Mouse (Mus musculus) intestine, embryonic 14.5 days (tissue): ENCODE measurements around the gene Cltc. TPM values are rescaled to one million over a fixed set of nuclear protein-coding genes. Genes with fewer than 3 reads are reported as not detected.

Source experiments
- ATAC-seq: fragments of 200-750 bp; cut with Nextera tagmentation; replicated peaks from 2 replicates; pipeline ENCODE4 v1.8.0; 2017; ENCODE audit warnings: low read depth, moderate number of reproducible peaks, moderate TSS enrichment, moderate library complexity; ENCODE audit not compliant: low FRiP score, low TSS enrichment
- DNase-seq: peaks from one replicate; pipeline ENCODE4 v3.0.0-alpha.2; 2018; ENCODE audit warnings: low spot score
- H3K27ac ChIP-seq: fragments of 300-500 bp; sonication (generic); 2 replicates; pipeline ENCODE4 v1.5.1; 2014; ENCODE audit warnings: low read depth, mild to moderate bottlenecking, control low read depth
- H3K27me3 ChIP-seq: fragments of 300-500 bp; sonication (generic); replicated peaks from 2 replicates; pipeline ENCODE4 v1.6.1; 2014; ENCODE audit warnings: low read length, control low read depth; ENCODE audit not compliant: control insufficient read depth, insufficient read depth
- H3K36me3 ChIP-seq: fragments of 300-500 bp; sonication (generic); 2 replicates; pipeline ENCODE4 v1.6.1; 2014; ENCODE audit warnings: low read length, control low read depth; ENCODE audit not compliant: control insufficient read depth, insufficient read depth
- H3K4me1 ChIP-seq: fragments of 300-500 bp; sonication (generic); replicated peaks from 2 replicates; pipeline ENCODE4 v1.6.1; 2014; ENCODE audit warnings: low read length, control low read depth, mixed read lengths; ENCODE audit not compliant: control insufficient read depth, insufficient read depth
- H3K4me2 ChIP-seq: fragments of 300-500 bp; sonication (generic); 2 replicates; pipeline ENCODE4 v1.6.1; 2014; ENCODE audit warnings: low read length
- H3K4me3 ChIP-seq: fragments of 300-500 bp; sonication (generic); 2 replicates; pipeline ENCODE4 v1.5.1; 2014; ENCODE audit warnings: low read depth, low read length, control low read depth, mixed read lengths
- H3K9ac ChIP-seq: fragments of 300-500 bp; sonication (generic); 2 replicates; pipeline ENCODE4 v1.6.1; 2014; ENCODE audit warnings: mild to moderate bottlenecking, low read length
- H3K9me3 ChIP-seq: fragments of 300-500 bp; sonication (generic); 2 replicates; pipeline ENCODE4 v1.6.1; 2016; ENCODE audit warnings: low read length, control low read depth; ENCODE audit not compliant: control insufficient read depth
- WGBS: fragments of 180-500 bp; shearing (Covaris S2); extraction: QIAGEN DNeasy Blood & Tissue Kit; methylation state at CpG from one replicate; pipeline ENCODE4 v1.1.7; 2014; 5-methylcytosine and 5-hydroxymethylcytosine counted together
- polyA plus RNA-seq: library from polyadenylated mRNA; unstranded; fragments of >200 nt; fragmentation: Nextera tagmentation; extraction: Ambion mirVana; gene quantifications from 2 replicates; pipeline ENCODE4 v1.2.1, GENCODE M21; 2014

The Cltc gene
- polyA plus RNA-seq, 1 experiment from 2014 or later = 177 TPM

- H3K27ac ChIP-seq = no peak overlapping the region
- no peak for DNase-seq
- no peak for ATAC-seq
- H3K9me3 ChIP-seq = no peaks in the 10 kb centered on the region
- H3K4me2 ChIP-seq = no peak overlapping the region
- no peak overlapping the region for H3K9ac ChIP-seq
- H3K4me3 ChIP-seq = no peak overlapping the region
- H3K27me3 ChIP-seq = no peaks in the 10 kb centered on the region
- no peaks in the 10 kb centered on the region for H3K4me1 ChIP-seq
- peaks cover 97% of the 10 kb centered on the region for H3K36me3 ChIP-seq
Observed at GRCm38 (mm10) chr11:86714606-86715005, 42.8 kb downstream of the Cltc start.

GRCm38 (mm10) chr11:86701151-86701550 lies 56.2 kb downstream of the Cltc start:
- ATAC-seq = no peak
- H3K36me3 ChIP-seq = peaks cover 97% of the 10 kb centered on the region
- no peak overlapping the region for H3K9ac ChIP-seq
- 90% methylated on average over 4 of the region's 4 CpGs for WGBS
- H3K27ac ChIP-seq = no peak overlapping the region
- H3K4me3 ChIP-seq = no peak overlapping the region
- H3K27me3 ChIP-seq = no peaks in the 10 kb centered on the region
- no peaks in the 10 kb centered on the region for H3K9me3 ChIP-seq
- H3K4me2 ChIP-seq = no peak overlapping the region
- DNase-seq = no peak
- no peaks in the 10 kb centered on the region for H3K4me1 ChIP-seq

DNA sequence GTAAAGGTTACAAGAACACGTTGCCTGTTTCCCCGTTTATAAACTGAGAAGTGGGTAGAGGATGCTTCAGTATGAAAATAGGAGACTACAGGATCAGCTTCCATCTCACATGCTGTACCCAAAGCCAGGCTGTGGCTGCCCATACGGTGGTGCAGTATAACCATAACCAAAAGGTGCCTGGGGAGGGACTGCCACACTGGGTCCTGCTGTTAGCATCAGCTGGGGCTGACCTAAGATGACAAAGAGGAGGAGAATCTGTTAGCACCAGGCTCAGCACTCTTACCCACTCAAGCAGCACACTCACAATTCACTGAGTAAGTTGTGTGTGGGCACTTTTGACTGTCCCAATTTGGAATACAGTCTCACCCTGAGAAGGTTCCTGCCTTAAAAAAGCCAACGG lies 61.9 kb downstream of the Cltc start:
- Histone ChIP-seq H3K27ac (no peak overlapping the region), H3K4me1 (no peaks in the 10 kb centered on the region), H3K4me3 (no peak overlapping the region), H3K4me2 (no peak overlapping the region), H3K36me3 (peaks cover 97% of the 10 kb centered on the region), H3K9ac (no peak overlapping the region), H3K9me3 (no peaks in the 10 kb centered on the region), H3K27me3 (no peaks in the 10 kb centered on the region)
- no peak for DNase-seq
- 80% methylated on average over 4 of the region's 4 CpGs for WGBS
- ATAC-seq = no peak

DNA sequence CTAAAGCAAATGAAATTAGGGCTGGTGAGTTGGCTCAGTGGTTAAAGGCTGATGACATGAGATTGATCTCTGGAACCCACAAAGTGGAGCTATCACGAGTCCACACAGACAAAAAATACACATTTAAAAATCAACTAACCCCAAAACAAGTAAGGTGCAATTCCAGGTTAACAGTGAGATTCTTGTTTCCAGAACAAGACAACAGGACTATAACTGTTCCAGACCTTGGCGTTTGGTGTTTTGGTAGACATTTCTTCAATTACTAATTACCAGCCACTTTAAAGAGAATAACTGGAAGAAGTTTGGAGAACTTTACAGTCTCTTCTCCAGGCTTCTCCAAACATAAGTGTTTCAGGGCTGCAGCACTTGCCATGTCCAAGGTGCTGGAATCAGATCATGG lies 64.8 kb downstream of the Cltc start:
- 90% methylated on average over 2 of the region's 2 CpGs for WGBS
- no peak overlapping the region for H3K27ac ChIP-seq
- no peak overlapping the region for H3K4me2 ChIP-seq
- H3K4me3 ChIP-seq = no peak overlapping the region
- peaks cover 94% of the 10 kb centered on the region for H3K36me3 ChIP-seq
- DNase-seq = no peak
- ATAC-seq = no peak
- H3K9ac ChIP-seq = no peak overlapping the region
- H3K9me3 ChIP-seq = no peaks in the 10 kb centered on the region
- no peaks in the 10 kb centered on the region for H3K4me1 ChIP-seq
- no peaks in the 10 kb centered on the region for H3K27me3 ChIP-seq

- Histone ChIP-seq H3K9ac (no peak overlapping the region), H3K4me2 (no peak overlapping the region), H3K4me1 (no peaks in the 10 kb centered on the region), H3K4me3 (no peak overlapping the region), H3K27ac (no peak overlapping the region), H3K27me3 (no peaks in the 10 kb centered on the region), H3K36me3 (peaks cover 94% of the 10 kb centered on the region), H3K9me3 (no peaks in the 10 kb centered on the region)
- DNase-seq (no peak), ATAC-seq (no peak)
- WGBS = 79% methylated on average over 2 of the region's 2 CpGs
Observed at GRCm38 (mm10) chr11:86691956-86692355, 65.4 kb downstream of the Cltc start.

DNA sequence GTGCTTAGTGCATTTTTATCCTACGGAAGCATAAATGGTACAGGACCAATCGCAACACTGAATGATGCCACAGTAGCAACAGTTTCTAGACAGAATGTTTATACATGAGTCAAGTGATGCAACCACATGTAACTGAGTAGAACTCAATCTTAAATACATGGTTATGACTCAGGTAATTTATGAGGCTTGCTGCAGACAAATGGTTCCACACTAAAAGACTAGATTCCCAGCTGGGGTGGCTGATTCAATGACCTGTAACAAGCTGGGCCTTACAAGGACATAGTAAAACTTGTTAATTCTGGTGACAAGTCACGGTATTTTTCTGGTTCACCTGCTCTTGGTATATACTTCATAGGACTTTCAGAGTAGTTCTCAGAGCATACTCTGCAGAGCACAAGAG lies 65.9 kb downstream of the Cltc start:
- no peak overlapping the region for H3K9ac ChIP-seq
- no peaks in the 10 kb centered on the region for H3K9me3 ChIP-seq
- H3K27ac ChIP-seq = no peak overlapping the region
- ATAC-seq = no peak
- H3K27me3 ChIP-seq = no peaks in the 10 kb centered on the region
- no peak overlapping the region for H3K4me3 ChIP-seq
- no peaks in the 10 kb centered on the region for H3K4me1 ChIP-seq
- WGBS = 91% methylated on average over 3 of the region's 3 CpGs
- H3K36me3 ChIP-seq = peaks cover 92% of the 10 kb centered on the region
- DNase-seq = no peak
- no peak overlapping the region for H3K4me2 ChIP-seq

DNA sequence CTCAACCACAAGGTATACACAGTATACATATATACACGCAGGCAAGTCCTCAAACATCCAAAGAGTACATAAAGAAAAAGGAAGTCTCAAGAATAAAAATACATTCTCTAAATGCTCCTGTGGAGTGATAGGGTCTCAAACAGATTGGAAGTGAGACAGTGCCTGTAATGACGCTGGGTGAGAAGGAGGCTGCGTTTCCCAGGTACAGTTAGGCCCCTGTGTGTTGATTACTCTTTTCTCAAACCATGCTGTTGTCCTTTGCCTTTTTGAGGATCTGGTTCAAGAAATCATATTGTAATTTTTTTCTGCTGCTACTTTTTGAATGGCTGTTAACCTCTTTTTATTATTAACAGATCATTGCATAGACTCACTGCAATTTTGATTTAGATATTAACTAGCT lies 67.0 kb downstream of the Cltc start:
- Histone ChIP-seq H3K4me2 (no peak overlapping the region), H3K36me3 (peaks cover 82% of the 10 kb centered on the region), H3K9ac (no peak overlapping the region), H3K27me3 (no peaks in the 10 kb centered on the region), H3K9me3 (no peaks in the 10 kb centered on the region), H3K4me1 (peaks cover 6% of the 10 kb centered on the region; the same call in 1 of the 2 replicates), H3K4me3 (no peak overlapping the region), H3K27ac (no peak overlapping the region)
- ATAC-seq = no peak
- 91% methylated on average over 3 of the region's 3 CpGs for WGBS
- DNase-seq = no peak

DNA sequence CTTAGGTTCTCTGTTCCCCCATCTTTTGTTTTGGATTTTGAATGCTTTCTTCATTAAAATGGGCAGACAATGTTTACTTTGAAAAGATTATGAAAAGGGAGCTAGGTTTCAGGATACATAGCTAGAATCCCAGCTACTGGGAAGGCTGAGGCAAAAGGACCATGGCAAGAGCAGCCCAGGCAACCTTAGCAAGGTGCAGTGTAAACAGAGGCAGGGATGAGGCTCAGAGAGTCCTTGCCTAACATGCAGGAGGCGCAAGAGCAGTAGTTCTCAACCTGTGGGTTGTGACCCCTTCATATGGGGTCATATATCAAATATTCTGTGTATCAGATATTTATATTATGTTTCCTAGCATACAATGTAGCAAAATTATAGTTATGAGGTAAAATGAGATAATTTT lies 72.0 kb downstream of the Cltc start:
- no peak overlapping the region for H3K27ac ChIP-seq
- ATAC-seq (no peak), DNase-seq (no peak)
- no peaks in the 10 kb centered on the region for H3K9me3 ChIP-seq
- H3K27me3 ChIP-seq = no peaks in the 10 kb centered on the region
- 78% methylated on average over 1 of the region's 1 CpGs for WGBS
- peaks cover 22% of the 10 kb centered on the region for H3K4me1 ChIP-seq
- peaks cover 34% of the 10 kb centered on the region for H3K36me3 ChIP-seq
- peak overlapping the region; percentile 77; the same call in 1 of the 2 replicates for H3K4me3 ChIP-seq
- H3K9ac ChIP-seq = no peak overlapping the region
- peak overlapping the region; percentile 93 for H3K4me2 ChIP-seq

DNA sequence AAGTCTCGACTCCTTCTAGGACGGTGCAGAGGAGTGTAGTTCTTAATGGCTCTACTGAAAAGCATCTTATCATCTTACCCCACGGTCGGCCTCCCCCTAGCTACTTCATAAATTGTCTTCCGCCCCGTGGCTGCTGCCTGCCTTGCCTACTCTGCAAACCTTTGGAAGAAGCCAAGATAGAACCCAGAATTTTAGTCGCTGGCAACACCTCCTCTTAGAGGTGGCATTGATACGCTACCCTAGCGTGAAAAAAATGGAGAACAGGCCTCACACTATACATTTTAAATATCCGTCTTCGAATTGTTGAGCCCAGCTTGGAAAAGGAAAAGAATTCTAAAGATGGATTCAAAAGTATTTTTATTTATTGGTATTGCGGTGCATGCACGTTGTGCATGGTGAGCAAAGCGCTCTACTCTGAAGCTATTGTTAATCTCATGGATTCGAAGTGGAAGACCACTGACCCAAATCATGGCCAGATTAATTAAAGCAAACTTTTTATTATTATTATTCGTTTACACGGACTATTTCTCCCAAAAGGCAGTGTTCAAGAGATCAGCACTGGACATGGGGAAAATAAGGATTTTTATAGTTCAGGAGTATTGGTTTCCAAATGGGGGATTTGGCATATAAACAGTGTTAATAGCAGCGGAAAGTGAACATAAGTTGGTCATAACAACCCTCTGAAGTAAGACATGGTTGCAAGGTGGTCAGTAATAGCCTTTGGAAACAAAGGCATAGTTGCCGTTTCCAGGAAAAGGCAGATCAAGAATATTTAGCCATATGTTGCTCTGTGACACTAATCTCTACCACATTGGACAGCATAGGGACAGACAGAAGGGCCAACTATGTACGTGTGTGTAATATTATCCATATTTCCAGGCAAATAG lies 73.0 kb downstream of the Cltc start:
- Histone ChIP-seq H3K27me3 (no peaks in the 10 kb centered on the region), H3K27ac (peak overlapping the region; percentile 85), H3K9ac (peak overlapping the region; percentile 81), H3K4me1 (peaks cover 22% of the 10 kb centered on the region), H3K4me3 (peak overlapping the region; percentile 77), H3K36me3 (peaks cover 24% of the 10 kb centered on the region), H3K4me2 (peak overlapping the region; percentile 93), H3K9me3 (no peaks in the 10 kb centered on the region)
- ATAC-seq (no peak), DNase-seq (no peak)
- 6% methylated on average over 20 of the region's 20 CpGs for WGBS
